Mouse (Mus musculus): Measurements from ENCODE around the gene Gm42906. TPM values are rescaled to one million over a fixed set of nuclear protein-coding genes. Genes with fewer than 3 reads are reported as not detected.
A peak's percentile ranks its signal among the peaks of the same experiment; 100 is the strongest.

Gm42906 gene
- total and polyA plus RNA-seq, 3 experiments, result not detected

DNA sequence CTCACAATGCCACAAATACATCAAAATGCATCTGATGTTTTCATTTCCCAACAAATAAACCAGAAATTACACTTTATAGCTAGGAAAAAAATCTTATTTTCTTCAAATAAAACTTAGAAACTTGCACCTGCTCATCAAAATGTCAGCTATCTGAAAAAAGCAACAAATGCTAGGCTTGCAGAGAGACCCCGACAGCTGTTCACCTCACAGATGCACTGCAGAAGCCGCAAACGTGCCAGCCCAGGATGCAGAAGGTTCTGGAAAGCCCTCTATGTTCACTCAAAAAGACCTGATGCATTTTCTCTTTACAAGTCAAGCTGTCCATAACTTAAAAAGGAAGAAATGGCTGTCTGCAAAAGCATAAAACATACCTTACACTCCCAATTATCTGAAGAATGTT lies 214.9 kb downstream of the Gm42906 start:
- Histone ChIP-seq H3K4me2 (ENCODE audit: insufficient read depth, low read depth, poor library complexity, severe bottlenecking) (no peak overlapping the region), H3K9me3 (replicated peaks; ENCODE audit: low read length) (no peaks in the 10 kb centered on the region), H3K4me3 (replicated peaks in 1 of 3; ENCODE audit: low read depth in 2 of 3, low read length in 2 of 3, poor library complexity in 1 of 3) (no peak overlapping the region), H3K36me3 (replicated peaks in 1 of 2; ENCODE audit: control insufficient read depth in 1 of 2, insufficient read depth in 1 of 2, low read length in 1 of 2) (no peaks in the 10 kb centered on the region), H3K27me3 (replicated peaks) (no peaks in the 10 kb centered on the region), H3K27ac (ENCODE audit: insufficient read depth, low read depth) (no peak overlapping the region), H3K79me2 (replicated peaks; ENCODE audit: control insufficient read depth, extremely low read depth, insufficient read depth, poor library complexity, severe bottlenecking) (no peaks in the 10 kb centered on the region), H3K9ac (ENCODE audit: insufficient read depth, low read depth) (no peak overlapping the region), H3K4me1 (ENCODE audit: control insufficient read depth in 1 of 2, insufficient read depth in 2 of 2) (peaks cover 3 to 26% of the 10 kb centered on the region in 2 experiments)
- DNase-seq (ENCODE audit: extremely low read depth), result no peak
- dilution Hi-C loops (cut with MboI; ENCODE audit: extremely low pct_ligation_motif_present, extremely low pct_unique_long_range_greater_than_20kb, low sequenced_read_pairs) (no loop called here), in situ Hi-C loops (cut with MboI; ENCODE audit: low pct_ligation_motif_present, low pct_unique_long_range_greater_than_20kb, low sequenced_read_pairs) (no loop called here)
- TF ChIP-seq NELFE (IDR thresholded peaks at IDR 0.05; ENCODE audit: low read depth, low read length) (no peak), BHLHE40 (IDR thresholded peaks at IDR 0.05; ENCODE audit: low read depth, low read length) (no peak), RAD21 (IDR thresholded peaks at IDR 0.05; ENCODE audit: low read depth, low read length) (no peak), USF2 (conservative IDR thresholded peaks at IDR 0.05; ENCODE audit: low read depth, low read length) (no peak), NRF1 (IDR thresholded peaks at IDR 0.05; ENCODE audit: low read depth, low read length) (no peak), TBP (conservative IDR thresholded peaks at IDR 0.05; ENCODE audit: low read depth, low read length) (no peak), MYC (IDR thresholded peaks at IDR 0.05; ENCODE audit: low read depth, low read length) (no peak), TCF12 (IDR thresholded peaks at IDR 0.05; ENCODE audit: low read depth, low read length) (no peak), ZNF384 (IDR thresholded peaks at IDR 0.05; ENCODE audit: low read depth, low read length) (no peak), MEF2A (IDR thresholded peaks at IDR 0.05; ENCODE audit: borderline replicate concordance, low read depth, low read length) (no peak), ETS1 (conservative IDR thresholded peaks at IDR 0.05; ENCODE audit: low read depth, low read length) (no peak)

DNA sequence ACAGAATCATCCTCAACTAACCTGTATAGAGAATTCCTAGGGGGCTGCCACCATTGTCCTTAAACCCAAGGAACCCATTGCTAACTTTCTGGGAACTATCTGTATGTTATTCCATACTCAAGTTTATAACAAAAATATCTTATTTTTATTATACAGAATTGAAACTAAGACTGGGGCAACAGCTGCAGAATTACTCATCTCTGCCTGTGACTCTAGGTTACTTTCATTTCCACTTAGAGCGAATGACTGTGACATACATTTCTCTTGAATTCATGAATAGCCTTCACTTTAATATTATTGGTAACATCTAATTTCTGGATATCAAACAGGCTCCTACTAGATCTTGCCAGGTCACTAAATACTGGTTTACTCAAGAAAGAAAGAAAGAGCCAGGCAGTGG lies 217.1 kb downstream of the Gm42906 start:
- Histone ChIP-seq H3K4me3 (replicated peaks in 1 of 3; ENCODE audit: low read depth in 2 of 3, low read length in 2 of 3, poor library complexity in 1 of 3) (no peak overlapping the region), H3K27me3 (replicated peaks) (no peaks in the 10 kb centered on the region), H3K4me1 (ENCODE audit: control insufficient read depth in 1 of 2, insufficient read depth in 2 of 2) (peaks cover 3 to 22% of the 10 kb centered on the region in 2 experiments), H3K4me2 (ENCODE audit: insufficient read depth, low read depth, poor library complexity, severe bottlenecking) (peak overlapping the region; percentile 93), H3K36me3 (replicated peaks in 1 of 2; ENCODE audit: control insufficient read depth in 1 of 2, insufficient read depth in 1 of 2, low read length in 1 of 2) (no peaks in the 10 kb centered on the region), H3K79me2 (replicated peaks; ENCODE audit: control insufficient read depth, extremely low read depth, insufficient read depth, poor library complexity, severe bottlenecking) (no peaks in the 10 kb centered on the region), H3K9me3 (replicated peaks; ENCODE audit: low read length) (no peaks in the 10 kb centered on the region), H3K9ac (ENCODE audit: insufficient read depth, low read depth) (peak overlapping the region; percentile 48), H3K27ac (ENCODE audit: insufficient read depth, low read depth) (no peak overlapping the region)
- dilution Hi-C loops (cut with MboI; ENCODE audit: extremely low pct_ligation_motif_present, extremely low pct_unique_long_range_greater_than_20kb, low sequenced_read_pairs), result no loop called here
- TF ChIP-seq BHLHE40 (IDR thresholded peaks at IDR 0.05; ENCODE audit: low read depth, low read length) (no peak), EP300 (IDR thresholded peaks at IDR 0.05; ENCODE audit: low read length) (peak; percentile 87), ETS1 (conservative IDR thresholded peaks at IDR 0.05; ENCODE audit: low read depth, low read length) (peak; percentile 67), JUND (conservative IDR thresholded peaks at IDR 0.05; ENCODE audit: low read depth, low read length) (peak; percentile 55), IRF4 (IDR thresholded peaks at IDR 0.05; ENCODE audit: low read depth, low read length) (peak; percentile 87), MAZ (IDR thresholded peaks at IDR 0.05; ENCODE audit: low read depth, low read length) (no peak), JUN (IDR thresholded peaks at IDR 0.05; ENCODE audit: insufficient read depth, low read depth, low read length) (peak; percentile 61), TCF12 (IDR thresholded peaks at IDR 0.05; ENCODE audit: low read depth, low read length) (peak; percentile 35; the same call in 1 of the 2 replicates)
- in situ Hi-C loops (cut with MboI; ENCODE audit: low pct_ligation_motif_present, low pct_unique_long_range_greater_than_20kb, low sequenced_read_pairs), result no loop called here
- DNase-seq (ENCODE audit: extremely low read depth), result peak; percentile 43
